Mouse (Mus musculus): ENCODE data around the gene Bach2. TPM values are rescaled to one million over a fixed set of nuclear protein-coding genes. Genes with fewer than 3 reads are reported as not detected.

Gene Bach2
- polyA plus RNA-seq, 1 experiment from 2014 or later = 31.5 TPM

DNA sequence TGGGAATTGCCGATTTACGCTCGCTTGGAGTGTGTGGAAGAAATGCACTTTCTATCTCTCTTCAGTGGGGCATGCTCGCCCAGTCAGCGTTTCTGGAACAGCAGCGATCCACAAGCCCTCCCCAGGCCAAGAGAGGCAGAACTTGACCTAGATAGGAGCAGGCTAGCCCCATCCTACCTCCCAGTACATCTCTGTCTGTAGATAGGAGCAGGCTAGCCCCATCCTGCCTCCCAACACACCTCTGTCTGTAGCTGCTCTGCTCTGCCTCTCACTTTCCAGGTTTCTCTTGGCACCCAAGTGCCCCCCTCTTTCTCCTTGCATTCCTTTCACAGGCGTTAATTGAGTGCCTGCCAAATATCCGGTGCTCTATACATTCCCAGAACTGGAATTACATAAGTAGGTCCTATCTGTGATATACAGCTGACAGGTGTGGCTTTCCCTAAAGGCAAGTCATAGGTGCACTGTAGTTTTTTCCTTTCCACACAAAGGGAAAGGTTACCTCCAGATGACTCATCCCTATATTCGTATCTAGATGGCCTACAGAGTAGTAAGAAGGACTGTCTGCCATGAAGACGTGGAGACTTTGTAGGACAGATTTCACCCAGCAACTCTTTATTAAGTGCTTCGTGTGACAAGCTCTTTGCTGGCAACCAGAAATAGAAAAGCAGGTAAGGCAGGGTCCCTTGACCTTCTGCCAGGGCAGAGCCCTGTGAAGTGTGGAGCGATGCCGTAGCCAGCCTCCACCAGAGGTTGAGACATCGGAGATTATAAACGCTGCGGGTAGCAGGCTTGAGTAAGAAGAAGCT lies 137.3 kb downstream of the Bach2 start:
- Histone ChIP-seq H3K36me3 (replicated peaks; ENCODE audit: control insufficient read depth, insufficient read depth) (no peaks in the 10 kb centered on the region), H3K4me1 (replicated peaks; ENCODE audit: control insufficient read depth, insufficient read depth, low read length) (peaks cover 35% of the 10 kb centered on the region), H3K27me3 (ENCODE audit: control insufficient read depth, insufficient read depth, low read length) (no peaks in the 10 kb centered on the region), H3K4me3 (replicated peaks; ENCODE audit: low read length) (no peak overlapping the region), H3K27ac (no peak overlapping the region), H3K9ac (no peak overlapping the region), H3K9me3 (ENCODE audit: control insufficient read depth, low read length) (no peaks in the 10 kb centered on the region), H3K4me2 (replicated peaks) (no peak overlapping the region)
- ATAC-seq (ENCODE audit: low FRiP score) (no peak), DNase-seq (ENCODE audit: low spot score) (no peak)
- WGBS = 83% methylated on average over 16 of the region's 16 CpGs

DNA sequence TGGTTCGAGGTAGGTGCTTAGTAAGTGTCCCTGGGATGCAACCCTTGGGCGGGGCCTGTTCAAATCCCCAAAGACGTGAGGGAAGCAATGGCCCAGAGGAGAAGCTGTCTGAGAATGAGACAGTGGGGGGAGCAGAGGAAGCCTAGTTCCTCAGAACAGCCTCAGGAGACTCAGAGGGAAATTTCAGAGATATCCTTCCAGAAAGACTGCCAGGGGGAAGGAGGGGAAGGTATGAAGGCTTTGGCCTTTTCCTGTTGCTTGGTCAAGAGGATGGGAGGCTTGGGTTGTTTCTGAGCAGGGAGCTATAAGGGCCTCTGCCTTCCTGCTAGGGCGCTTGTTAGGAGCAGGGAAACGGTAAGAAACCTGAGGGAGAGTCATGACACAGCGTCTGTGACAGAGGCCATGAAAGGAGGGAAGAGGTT lies 137.9 kb downstream of the Bach2 start:
- no peaks in the 10 kb centered on the region for H3K27me3 ChIP-seq (ENCODE audit: control insufficient read depth, insufficient read depth, low read length)
- no peaks in the 10 kb centered on the region for H3K9me3 ChIP-seq (ENCODE audit: control insufficient read depth, low read length)
- ATAC-seq (ENCODE audit: low FRiP score) (no peak), DNase-seq (ENCODE audit: low spot score) (no peak)
- no peaks in the 10 kb centered on the region for H3K36me3 ChIP-seq (replicated peaks; ENCODE audit: control insufficient read depth, insufficient read depth)
- no peak overlapping the region for H3K27ac ChIP-seq
- H3K9ac ChIP-seq = no peak overlapping the region
- H3K4me1 ChIP-seq (replicated peaks; ENCODE audit: control insufficient read depth, insufficient read depth, low read length) = peaks cover 31% of the 10 kb centered on the region
- H3K4me2 ChIP-seq (replicated peaks) = no peak overlapping the region
- WGBS = 73% methylated on average over 6 of the region's 6 CpGs
- H3K4me3 ChIP-seq (replicated peaks; ENCODE audit: low read length) = no peak overlapping the region

DNA sequence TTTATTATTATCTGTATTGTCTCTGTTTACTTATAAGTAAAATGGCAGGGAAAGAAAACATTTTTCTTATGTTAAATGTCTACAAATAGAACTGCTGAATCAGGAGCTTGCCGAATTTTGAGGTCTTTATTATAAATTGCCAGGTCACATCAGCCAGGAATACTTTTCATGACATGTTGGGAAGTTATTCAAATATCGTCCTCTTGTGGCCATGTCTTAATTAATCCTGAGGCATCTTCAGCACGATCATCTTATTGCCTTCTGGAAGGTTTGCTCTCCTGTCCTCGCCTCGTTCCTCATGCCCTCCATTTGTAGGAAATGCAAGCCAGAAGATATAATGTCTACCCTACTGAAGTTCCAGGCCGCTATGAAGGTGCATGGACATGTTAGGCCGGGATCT lies 140.5 kb downstream of the Bach2 start:
- Histone ChIP-seq H3K9ac (no peak overlapping the region), H3K36me3 (replicated peaks; ENCODE audit: control insufficient read depth, insufficient read depth) (no peaks in the 10 kb centered on the region), H3K27ac (no peak overlapping the region), H3K4me3 (replicated peaks; ENCODE audit: low read length) (no peak overlapping the region), H3K9me3 (ENCODE audit: control insufficient read depth, low read length) (no peaks in the 10 kb centered on the region), H3K27me3 (ENCODE audit: control insufficient read depth, insufficient read depth, low read length) (no peaks in the 10 kb centered on the region), H3K4me2 (replicated peaks) (no peak overlapping the region), H3K4me1 (replicated peaks; ENCODE audit: control insufficient read depth, insufficient read depth, low read length) (peaks cover 20% of the 10 kb centered on the region)
- 82% methylated on average over 7 of the region's 7 CpGs for WGBS
- DNase-seq (ENCODE audit: low spot score) (no peak), ATAC-seq (ENCODE audit: low FRiP score) (no peak)

DNA sequence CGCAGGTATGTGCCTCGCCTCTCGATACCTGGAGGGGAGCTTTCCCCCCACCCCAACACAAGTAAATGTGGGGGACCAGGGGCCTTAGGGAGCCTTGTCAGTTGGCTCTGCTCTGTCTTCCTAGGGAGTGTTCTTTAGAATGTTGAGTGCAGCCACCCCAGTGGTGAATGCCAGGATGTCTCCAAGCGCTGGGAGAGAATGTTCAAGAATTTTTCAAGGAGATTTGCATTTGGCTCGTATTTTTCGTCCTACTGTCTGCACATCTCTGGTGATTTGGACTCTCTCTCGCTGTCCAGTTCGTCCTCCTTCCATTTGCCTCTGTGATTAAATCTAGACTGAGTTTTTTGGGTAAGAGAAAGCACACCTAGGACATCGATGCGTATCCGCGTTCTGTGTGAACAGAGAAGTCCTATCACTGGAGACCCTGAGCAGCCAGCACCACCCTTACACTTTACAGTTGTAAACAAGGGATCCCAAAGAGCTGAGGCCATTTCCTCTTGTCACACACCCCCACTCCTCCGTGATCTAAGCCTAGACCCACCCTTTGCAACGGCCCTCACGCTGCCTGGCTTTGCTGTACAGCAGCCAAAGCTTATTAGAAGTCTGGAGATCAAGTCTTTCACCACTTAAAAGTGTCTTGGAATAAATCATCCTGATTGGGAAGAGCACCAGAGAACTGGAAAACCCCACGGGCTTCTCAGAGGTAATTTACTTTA lies 143.2 kb downstream of the Bach2 start:
- Histone ChIP-seq H3K27me3 (ENCODE audit: control insufficient read depth, insufficient read depth, low read length) (no peaks in the 10 kb centered on the region), H3K9me3 (ENCODE audit: control insufficient read depth, low read length) (no peaks in the 10 kb centered on the region), H3K4me3 (replicated peaks; ENCODE audit: low read length) (no peak overlapping the region), H3K36me3 (replicated peaks; ENCODE audit: control insufficient read depth, insufficient read depth) (no peaks in the 10 kb centered on the region), H3K4me2 (replicated peaks) (no peak overlapping the region), H3K27ac (0 out of 2 replicates have a peak overlapping the region, but pooled peaks have one; percentile 39), H3K4me1 (replicated peaks; ENCODE audit: control insufficient read depth, insufficient read depth, low read length) (peaks cover 9% of the 10 kb centered on the region; the same call in 1 of the 2 replicates), H3K9ac (no peak overlapping the region)
- 77% methylated on average over 16 of the region's 16 CpGs for WGBS
- ATAC-seq (ENCODE audit: low FRiP score) (no peak), DNase-seq (ENCODE audit: low spot score) (no peak)

DNA sequence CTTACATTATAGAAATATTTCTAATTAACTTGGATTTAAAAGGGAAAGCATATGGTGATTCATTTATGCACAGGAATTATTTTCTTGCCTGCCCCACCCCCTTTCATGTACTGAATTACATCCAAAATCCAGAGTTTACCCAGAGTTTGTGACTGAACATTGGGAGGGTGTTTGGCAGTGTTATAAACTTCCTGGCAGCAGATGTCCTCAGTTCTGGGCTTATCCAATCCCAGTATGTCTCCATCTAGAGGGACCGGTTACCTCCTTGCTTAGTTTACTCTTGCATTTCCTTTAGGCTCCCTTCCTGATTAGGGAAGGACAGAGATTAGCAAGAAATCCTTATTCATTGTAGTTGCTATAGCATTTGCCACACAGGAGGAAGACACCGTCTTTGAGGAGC lies 146.5 kb downstream of the Bach2 start:
- H3K4me3 ChIP-seq (replicated peaks; ENCODE audit: low read length) = no peak overlapping the region
- H3K4me1 ChIP-seq (replicated peaks; ENCODE audit: control insufficient read depth, insufficient read depth, low read length) = peaks cover 30% of the 10 kb centered on the region
- 94% methylated on average over 2 of the region's 2 CpGs for WGBS
- no peak for ATAC-seq (ENCODE audit: low FRiP score)
- H3K9me3 ChIP-seq (ENCODE audit: control insufficient read depth, low read length) = no peaks in the 10 kb centered on the region
- H3K4me2 ChIP-seq (replicated peaks) = no peak overlapping the region
- H3K27me3 ChIP-seq (ENCODE audit: control insufficient read depth, insufficient read depth, low read length) = no peaks in the 10 kb centered on the region
- no peak overlapping the region for H3K9ac ChIP-seq
- H3K27ac ChIP-seq = no peak overlapping the region
- DNase-seq (ENCODE audit: low spot score) = no peak
- no peaks in the 10 kb centered on the region for H3K36me3 ChIP-seq (replicated peaks; ENCODE audit: control insufficient read depth, insufficient read depth)

DNA sequence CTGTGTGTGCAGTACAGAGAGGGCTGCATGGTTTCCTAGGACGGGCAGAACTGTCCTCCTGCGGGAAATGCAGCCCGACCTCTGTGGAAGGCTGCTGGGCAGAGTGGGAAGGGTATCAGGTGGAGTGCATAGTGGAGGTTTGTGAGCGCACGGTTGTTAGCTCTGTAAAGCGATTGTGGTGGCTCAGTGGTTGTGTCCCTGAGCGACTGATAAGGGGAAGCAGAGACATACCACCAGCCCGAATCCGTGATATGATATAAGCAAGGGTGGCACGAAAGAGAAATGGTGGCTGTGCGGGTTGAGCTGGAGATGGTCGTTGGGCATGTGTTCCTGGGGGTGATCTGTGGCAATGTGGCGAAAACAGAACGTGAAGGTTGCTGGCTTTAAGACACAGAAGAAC lies 147.0 kb downstream of the Bach2 start:
- ATAC-seq (ENCODE audit: low FRiP score) (no peak), DNase-seq (ENCODE audit: low spot score) (no peak)
- Histone ChIP-seq H3K27ac (no peak overlapping the region), H3K36me3 (replicated peaks; ENCODE audit: control insufficient read depth, insufficient read depth) (no peaks in the 10 kb centered on the region), H3K4me1 (replicated peaks; ENCODE audit: control insufficient read depth, insufficient read depth, low read length) (peaks cover 30% of the 10 kb centered on the region), H3K9me3 (ENCODE audit: control insufficient read depth, low read length) (no peaks in the 10 kb centered on the region), H3K27me3 (ENCODE audit: control insufficient read depth, insufficient read depth, low read length) (no peaks in the 10 kb centered on the region), H3K4me2 (replicated peaks) (no peak overlapping the region), H3K4me3 (replicated peaks; ENCODE audit: low read length) (no peak overlapping the region), H3K9ac (no peak overlapping the region)
- WGBS = 91% methylated on average over 14 of the region's 14 CpGs

DNA sequence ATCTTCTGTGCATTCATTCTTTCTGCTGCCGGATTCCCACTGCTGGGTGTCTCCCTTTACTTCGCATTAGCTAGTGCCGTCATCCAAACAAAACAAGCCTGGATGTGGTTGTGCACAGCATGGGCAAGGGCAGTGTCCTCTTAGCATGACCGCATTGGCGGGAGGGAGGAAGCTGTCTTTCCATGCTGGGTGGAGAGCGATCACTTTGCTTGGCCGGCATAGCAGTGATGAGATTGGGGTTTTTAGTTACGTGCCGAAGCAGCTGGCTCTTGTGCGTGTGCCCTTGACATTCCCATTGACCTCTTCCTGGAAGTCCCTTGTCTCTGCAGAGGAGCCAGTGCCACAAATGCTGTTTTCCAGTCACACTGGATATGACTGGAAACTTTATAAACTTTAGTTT lies 147.7 kb downstream of the Bach2 start:
- ATAC-seq (ENCODE audit: low FRiP score) = no peak
- peaks cover 30% of the 10 kb centered on the region for H3K4me1 ChIP-seq (replicated peaks; ENCODE audit: control insufficient read depth, insufficient read depth, low read length)
- H3K36me3 ChIP-seq (replicated peaks; ENCODE audit: control insufficient read depth, insufficient read depth) = no peaks in the 10 kb centered on the region
- 74% methylated on average over 10 of the region's 10 CpGs for WGBS
- no peaks in the 10 kb centered on the region for H3K27me3 ChIP-seq (ENCODE audit: control insufficient read depth, insufficient read depth, low read length)
- H3K4me3 ChIP-seq (replicated peaks; ENCODE audit: low read length) = no peak overlapping the region
- no peak for DNase-seq (ENCODE audit: low spot score)
- no peaks in the 10 kb centered on the region for H3K9me3 ChIP-seq (ENCODE audit: control insufficient read depth, low read length)
- H3K9ac ChIP-seq = no peak overlapping the region
- no peak overlapping the region for H3K27ac ChIP-seq
- no peak overlapping the region for H3K4me2 ChIP-seq (replicated peaks)

DNA sequence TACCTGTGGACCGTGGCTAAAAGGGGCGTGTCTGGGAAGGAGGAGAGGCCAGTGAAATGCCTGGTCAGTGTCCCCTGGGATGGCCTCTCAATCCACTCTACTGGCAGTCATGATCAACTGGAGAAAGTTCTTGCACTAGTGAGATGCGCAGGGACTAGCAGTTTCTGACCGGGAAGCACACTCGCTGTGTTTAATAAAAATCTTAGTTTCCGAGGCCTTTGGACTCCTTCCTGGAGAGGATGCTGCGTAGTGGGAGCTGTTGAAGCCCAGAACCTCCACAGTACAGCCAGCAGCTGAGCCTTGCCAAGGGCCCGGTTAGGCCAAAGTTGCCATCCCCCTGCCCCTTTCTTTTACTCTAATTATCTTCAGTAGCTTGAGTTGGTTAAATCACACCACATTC lies 148.3 kb downstream of the Bach2 start:
- no peaks in the 10 kb centered on the region for H3K27me3 ChIP-seq (ENCODE audit: control insufficient read depth, insufficient read depth, low read length)
- H3K9ac ChIP-seq = no peak overlapping the region
- no peaks in the 10 kb centered on the region for H3K9me3 ChIP-seq (ENCODE audit: control insufficient read depth, low read length)
- no peak for ATAC-seq (ENCODE audit: low FRiP score)
- DNase-seq (ENCODE audit: low spot score) = no peak
- no peak overlapping the region for H3K27ac ChIP-seq
- 78% methylated on average over 8 of the region's 8 CpGs for WGBS
- no peak overlapping the region for H3K4me3 ChIP-seq (replicated peaks; ENCODE audit: low read length)
- no peaks in the 10 kb centered on the region for H3K36me3 ChIP-seq (replicated peaks; ENCODE audit: control insufficient read depth, insufficient read depth)
- H3K4me1 ChIP-seq (replicated peaks; ENCODE audit: control insufficient read depth, insufficient read depth, low read length) = peaks cover 30% of the 10 kb centered on the region
- H3K4me2 ChIP-seq (replicated peaks) = no peak overlapping the region

DNA sequence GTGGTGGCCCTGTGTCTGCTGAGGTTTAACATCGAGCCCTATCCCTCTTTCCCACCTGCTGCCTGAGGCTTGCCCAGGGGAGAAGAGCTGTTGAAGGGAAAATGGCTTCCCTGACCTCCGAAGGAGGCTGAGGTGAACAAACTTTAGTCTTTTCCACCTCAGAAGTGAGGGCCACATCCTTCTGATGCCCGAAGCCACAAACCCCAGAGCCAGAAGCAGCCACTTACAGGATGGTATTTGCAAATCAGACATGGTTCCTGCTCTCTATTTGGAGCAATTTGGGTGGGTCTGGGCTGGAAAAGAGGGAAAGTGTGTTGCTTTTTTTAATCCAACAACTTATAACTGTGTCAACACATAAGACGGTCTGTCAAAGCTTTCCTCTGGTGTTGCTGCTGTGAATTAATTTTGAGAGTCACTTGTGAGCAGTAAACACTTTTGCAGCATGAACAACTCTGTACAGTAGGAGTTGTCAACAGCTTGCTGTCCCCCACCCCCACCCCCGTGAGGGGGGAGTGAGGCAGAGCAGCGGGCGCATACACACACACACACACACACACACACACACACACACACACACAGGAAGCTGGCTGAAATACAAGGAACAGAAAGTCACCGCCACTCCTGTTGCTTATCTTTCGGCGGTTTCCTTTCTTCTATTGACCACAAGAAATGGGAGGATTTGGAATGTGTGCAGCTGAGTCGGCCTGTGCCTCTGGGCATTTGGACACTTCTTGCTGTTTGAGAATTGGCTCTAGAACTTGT lies 149.1 kb downstream of the Bach2 start:
- ATAC-seq (ENCODE audit: low FRiP score) = no peak
- no peak for DNase-seq (ENCODE audit: low spot score)
- Histone ChIP-seq H3K36me3 (replicated peaks; ENCODE audit: control insufficient read depth, insufficient read depth) (no peaks in the 10 kb centered on the region), H3K9ac (no peak overlapping the region), H3K4me1 (replicated peaks; ENCODE audit: control insufficient read depth, insufficient read depth, low read length) (peaks cover 29% of the 10 kb centered on the region), H3K4me3 (replicated peaks; ENCODE audit: low read length) (no peak overlapping the region), H3K4me2 (replicated peaks) (no peak overlapping the region), H3K27me3 (ENCODE audit: control insufficient read depth, insufficient read depth, low read length) (no peaks in the 10 kb centered on the region), H3K9me3 (ENCODE audit: control insufficient read depth, low read length) (no peaks in the 10 kb centered on the region), H3K27ac (no peak overlapping the region)
- WGBS = 62% methylated on average over 11 of the region's 11 CpGs

Measured in hindbrain, embryonic 14.5 days (tissue).